Mouse (Mus musculus) liver, adult 2 months (tissue): ENCODE data around the gene Magi2. TPM values are rescaled to one million over a fixed set of nuclear protein-coding genes. Genes with fewer than 3 reads are reported as not detected.

Experiments
- DNase-seq: peaks from one replicate; pipeline ENCODE4 v3.0.0-alpha.2; 2011; ENCODE audit warnings: low read depth, low spot score; ENCODE audit errors: extremely low read depth
- H3K27ac ChIP-seq: fragments of 200-500 bp; replicated peaks from 2 replicates; pipeline ENCODE4 v1.5.1; 2012; ENCODE audit warnings: low read depth, mild to moderate bottlenecking, control low read depth, inconsistent platforms, low read length; ENCODE audit not compliant: insufficient read depth
- H3K27me3 ChIP-seq: fragments of 200-500 bp; 2 replicates; pipeline ENCODE4 v1.6.1; 2012; ENCODE audit warnings: mild to moderate bottlenecking, moderate library complexity, low read length, inconsistent platforms; ENCODE audit not compliant: control insufficient read depth, insufficient read depth
- H3K36me3 ChIP-seq: fragments of 200-500 bp; 2 replicates; pipeline ENCODE4 v1.6.1; 2012; ENCODE audit warnings: low read length, inconsistent platforms; ENCODE audit not compliant: control insufficient read depth, insufficient read depth
- H3K4me1 ChIP-seq: fragments of 200-500 bp; 2 replicates; pipeline ENCODE4 v1.6.1; 2011; ENCODE audit warnings: low read length; ENCODE audit not compliant: control insufficient read depth, insufficient read depth
- H3K4me3 ChIP-seq: fragments of 200-500 bp; 2 replicates; pipeline ENCODE4 v1.5.1; 2011; ENCODE audit warnings: low read depth, mild to moderate bottlenecking, control low read depth, low read length, moderate library complexity; ENCODE audit not compliant: insufficient read depth
- H3K79me2 ChIP-seq: fragments of 200-500 bp; 2 replicates; pipeline ENCODE4 v1.6.1; 2012; ENCODE audit warnings: inconsistent platforms, mild to moderate bottlenecking, low read length, moderate library complexity; ENCODE audit not compliant: control insufficient read depth, insufficient read depth
- H3K9ac ChIP-seq: fragments of 200-500 bp; 2 replicates; pipeline ENCODE4 v1.6.1; 2012; ENCODE audit warnings: low read depth, mild to moderate bottlenecking, control low read depth, inconsistent platforms, low read length
- CTCF ChIP-seq: fragments of 200-500 bp; IDR thresholded peaks from 2 replicates; pipeline ENCODE4 v1.5.1; 2011; ENCODE audit warnings: low read depth, low read length, control low read depth
- POLR2A ChIP-seq: fragments of 200-500 bp; IDR thresholded peaks from 2 replicates; pipeline ENCODE4 v1.6.1; 2011; ENCODE audit warnings: low read length, control low read depth; ENCODE audit not compliant: insufficient read depth; ENCODE audit errors: extremely low read depth
- WGBS: fragments of 180-500 bp; shearing (Covaris S2); methylation state at CpG from one replicate; pipeline ENCODE4 v1.1.7; 2018; 5-methylcytosine and 5-hydroxymethylcytosine counted together
- polyA plus RNA-seq: library from polyadenylated mRNA; depleted of rRNA; stranded (reverse); fragments of >200 nt; gene quantifications from 2 replicates; pipeline ENCODE4 v1.2.3, GENCODE M21; 2012
- total RNA-seq: library from RNA; depleted of rRNA; stranded (reverse); fragments of >200 nt; gene quantifications from 2 replicates; pipeline ENCODE4 v1.2.3, GENCODE M21; 2014

Gene Magi2
- total and polyA plus RNA-seq, 2 experiments = 0.06 to 0.18 TPM

GRCm38 (mm10) chr5:20568966-20569365, 1342.1 kb downstream of the Magi2 start:
- Histone ChIP-seq H3K4me1 (no peaks in the 10 kb centered on the region), H3K27ac (no peak overlapping the region), H3K27me3 (no peaks in the 10 kb centered on the region), H3K9ac (no peak overlapping the region), H3K4me3 (no peak overlapping the region), H3K79me2 (no peaks in the 10 kb centered on the region), H3K36me3 (no peaks in the 10 kb centered on the region)
- DNase-seq = no peak
- no peak for TF ChIP-seq POLR2A
- TF ChIP-seq CTCF = no peak
- 93% methylated on average over 7 of the region's 7 CpGs for WGBS

- no peaks in the 10 kb centered on the region for H3K27me3 ChIP-seq
- H3K9ac ChIP-seq = no peak overlapping the region
- no peaks in the 10 kb centered on the region for H3K79me2 ChIP-seq
- H3K4me1 ChIP-seq = no peaks in the 10 kb centered on the region
- no peak for DNase-seq
- TF ChIP-seq POLR2A = no peak
- TF ChIP-seq CTCF = no peak
- no peaks in the 10 kb centered on the region for H3K36me3 ChIP-seq
- 39% methylated on average over 2 of the region's 2 CpGs for WGBS
- no peak overlapping the region for H3K4me3 ChIP-seq
- H3K27ac ChIP-seq = no peak overlapping the region
These were observed 1348.0 kb downstream of the Magi2 start for GRCm38 (mm10) chr5:20574816-20575215.

- no peak for DNase-seq
- no peaks in the 10 kb centered on the region for H3K79me2 ChIP-seq
- 49% methylated on average over 3 of the region's 3 CpGs for WGBS
- H3K9ac ChIP-seq = no peak overlapping the region
- no peak overlapping the region for H3K27ac ChIP-seq
- H3K27me3 ChIP-seq = no peaks in the 10 kb centered on the region
- no peak overlapping the region for H3K4me3 ChIP-seq
- no peaks in the 10 kb centered on the region for H3K36me3 ChIP-seq
- H3K4me1 ChIP-seq = no peaks in the 10 kb centered on the region
- TF ChIP-seq POLR2A (no peak), CTCF (no peak)
These were observed 1349.0 kb downstream of the Magi2 start for GRCm38 (mm10) chr5:20575798-20576197.

GRCm38 (mm10) chr5:20576266-20576665, 1349.4 kb downstream of the Magi2 start:
- no peaks in the 10 kb centered on the region for H3K4me1 ChIP-seq
- H3K27me3 ChIP-seq = no peaks in the 10 kb centered on the region
- DNase-seq = no peak
- H3K27ac ChIP-seq = no peak overlapping the region
- no peak overlapping the region for H3K9ac ChIP-seq
- no peaks in the 10 kb centered on the region for H3K36me3 ChIP-seq
- TF ChIP-seq CTCF = no peak
- no peak for TF ChIP-seq POLR2A
- H3K79me2 ChIP-seq = no peaks in the 10 kb centered on the region
- no peak overlapping the region for H3K4me3 ChIP-seq

- TF ChIP-seq CTCF (no peak), POLR2A (no peak)
- Histone ChIP-seq H3K79me2 (no peaks in the 10 kb centered on the region), H3K4me1 (no peaks in the 10 kb centered on the region), H3K9ac (no peak overlapping the region), H3K4me3 (no peak overlapping the region), H3K27ac (no peak overlapping the region), H3K36me3 (no peaks in the 10 kb centered on the region), H3K27me3 (no peaks in the 10 kb centered on the region)
- DNase-seq = no peak
- WGBS = 81% methylated on average over 3 of the region's 3 CpGs
These were observed 1351.8 kb downstream of the Magi2 start for GRCm38 (mm10) chr5:20578666-20579065.

- H3K36me3 ChIP-seq = no peaks in the 10 kb centered on the region
- H3K4me3 ChIP-seq = no peak overlapping the region
- 68% methylated on average over 4 of the region's 4 CpGs for WGBS
- no peak for DNase-seq
- TF ChIP-seq POLR2A (no peak), CTCF (no peak)
- H3K79me2 ChIP-seq = no peaks in the 10 kb centered on the region
- no peak overlapping the region for H3K9ac ChIP-seq
- no peaks in the 10 kb centered on the region for H3K4me1 ChIP-seq
- H3K27me3 ChIP-seq = no peaks in the 10 kb centered on the region; the same call in 1 of the 2 replicates
- no peak overlapping the region for H3K27ac ChIP-seq
These were observed 1353.8 kb downstream of the Magi2 start for GRCm38 (mm10) chr5:20580619-20581018.
